Mouse (Mus musculus) effector memory CD4-positive, alpha-beta T cell, adult 5 months (primary cell): Measurements from ENCODE around the gene Mutyh. TPM values are rescaled to one million over a fixed set of nuclear protein-coding genes. Genes with fewer than 3 reads are reported as not detected.

Experiments
- polyA plus RNA-seq: library from polyadenylated mRNA; unstranded; fragments of 100-300 nt; shearing (Covaris generic); gene quantifications from one replicate; pipeline ENCODE4 v1.2.1, GENCODE M21; 2017

Mutyh gene
- 10.6 TPM for polyA plus RNA-seq

GRCm38 (mm10) chr4:116807197-116808129, at the start of gene Mutyh, which contains the start of gene Toe1:
Mutyh (plus strand) TSS chr4:116807723.
Toe1 (minus strand) TSS chr4:116807640.

GRCm38 (mm10) chr4:116821694-116822016, 14.1 kb downstream of the Mutyh start, which contains the start of gene Hpdl:
Hpdl (minus strand) TSS chr4:116821707.

Other genes starting within 250 kb of the Mutyh start
- 8.7 TPM for gene Ccdc17, start 211.1 kb upstream of the Mutyh start, polyA plus RNA-seq
- gene Nasp, start 179.8 kb upstream of the Mutyh start, polyA plus RNA-seq, result 91.4 TPM
- 215 TPM for gene Akr1a1, start 156.0 kb upstream of the Mutyh start, polyA plus RNA-seq
- gene Prdx1, start 122.2 kb upstream of the Mutyh start, polyA plus RNA-seq, result 495 TPM
- 3.7 TPM for gene Mmachc, start 99.3 kb upstream of the Mutyh start, polyA plus RNA-seq
- 9.8 TPM for gene Ccdc163, start 99.2 kb upstream of the Mutyh start, polyA plus RNA-seq
- gene Tesk2, start 86.8 kb upstream of the Mutyh start, polyA plus RNA-seq, result 3.2 TPM
- gene Toe1, start 83 bp upstream of the Mutyh start, polyA plus RNA-seq, result 31.4 TPM
- gene Hpdl, start 14.0 kb downstream of the Mutyh start, polyA plus RNA-seq, result not detected
- 0.24 TPM for gene Zswim5, start 69.7 kb downstream of the Mutyh start, polyA plus RNA-seq
- 40.9 TPM for gene Urod, start 186.7 kb downstream of the Mutyh start, polyA plus RNA-seq
- 25.3 TPM for gene Hectd3, start 187.6 kb downstream of the Mutyh start, polyA plus RNA-seq
- 20.9 TPM for gene Eif2b3, start 211.7 kb downstream of the Mutyh start, polyA plus RNA-seq